Mouse (Mus musculus): ENCODE measurements at regions not wholly inside any gene's neighbourhood (a gene's known extent, or its start where the extent isn't known, plus 50 kb on each side); places are given as distances from the start of the nearest gene placed in this dataset.

DNA sequence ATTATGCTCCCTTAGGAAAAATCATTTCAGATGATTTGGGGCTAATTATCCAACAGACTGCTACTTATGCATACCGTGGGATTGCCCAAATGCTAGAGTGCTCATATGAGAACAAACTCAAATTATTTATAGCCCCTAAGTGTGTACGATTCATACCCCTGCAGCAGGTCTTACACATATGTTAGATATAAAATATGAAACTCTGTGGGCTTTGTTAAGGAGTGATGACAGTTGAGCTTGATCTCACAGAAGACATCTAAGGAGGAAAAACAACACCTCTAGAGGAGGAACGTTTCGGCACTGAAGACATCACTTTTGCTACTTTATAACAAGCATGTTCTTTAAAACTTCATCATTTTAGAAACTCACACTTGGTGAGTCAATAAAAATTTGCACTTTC, 1379.3 kb downstream of the Defb40 start:
- DNase-seq (ENCODE audit: low spot score in 2 of 2), result no peak

DNA sequence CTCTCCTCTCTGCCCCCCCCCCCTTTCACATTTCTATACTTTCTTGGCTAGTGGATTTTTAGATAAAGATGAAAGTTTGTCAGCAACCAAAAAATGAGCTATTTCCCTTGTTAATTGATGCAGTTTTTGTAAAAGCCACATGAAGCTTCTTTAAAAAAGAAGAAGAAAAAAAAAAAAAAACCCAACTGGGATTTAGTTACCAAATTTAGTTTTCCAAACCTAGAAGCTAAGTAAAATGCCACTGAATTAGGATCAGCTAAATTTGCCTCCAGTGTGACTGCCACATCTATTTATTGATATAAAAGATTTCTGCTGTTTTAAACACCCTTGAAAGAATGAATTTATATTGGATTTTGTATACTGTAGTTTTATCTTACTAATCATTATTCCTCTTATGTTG, 1381.5 kb downstream of the Defb40 start:
- no peak for DNase-seq (ENCODE audit: low spot score in 2 of 2)

DNA sequence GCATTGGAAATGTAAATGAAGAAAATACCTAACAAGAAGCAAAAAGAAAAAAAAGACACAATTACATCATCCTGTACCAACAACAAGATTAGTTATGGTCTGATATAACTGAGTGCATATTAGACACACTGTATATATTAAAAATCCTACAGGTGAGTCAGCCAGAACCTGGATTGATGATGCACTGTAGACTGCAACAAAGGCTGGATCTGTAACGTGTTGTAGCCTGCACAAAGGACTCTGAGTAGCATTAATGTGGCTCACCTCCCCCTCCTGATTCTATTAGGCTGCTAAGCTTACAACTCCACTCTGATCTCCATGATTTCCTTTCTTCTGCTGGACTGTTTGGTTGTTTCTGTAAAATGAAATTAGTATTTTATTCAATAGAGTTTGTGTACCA, 1383.4 kb downstream of the Defb40 start:
- no peak for DNase-seq (ENCODE audit: low spot score in 2 of 2)

DNA sequence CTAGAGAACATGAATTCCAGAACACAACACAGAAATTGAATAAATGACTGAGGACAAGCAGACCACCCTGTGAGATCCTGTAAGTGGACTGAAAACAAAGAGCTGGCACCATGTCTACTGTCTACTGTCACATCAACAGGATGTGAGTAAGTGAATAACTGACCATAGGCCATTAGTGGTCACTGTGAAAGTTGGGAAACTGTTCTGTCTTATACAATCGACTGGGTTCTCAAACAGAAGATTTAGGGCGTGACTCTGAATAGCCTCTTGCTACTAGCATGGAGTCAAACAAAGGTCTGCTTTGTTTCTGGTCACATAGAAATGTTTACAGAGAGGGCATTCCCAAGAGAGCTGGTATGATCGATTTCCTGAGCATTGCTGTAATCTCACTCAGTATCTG, 1387.9 kb downstream of the Defb40 start:
- no peak for DNase-seq (ENCODE audit: low spot score in 2 of 2)

DNA sequence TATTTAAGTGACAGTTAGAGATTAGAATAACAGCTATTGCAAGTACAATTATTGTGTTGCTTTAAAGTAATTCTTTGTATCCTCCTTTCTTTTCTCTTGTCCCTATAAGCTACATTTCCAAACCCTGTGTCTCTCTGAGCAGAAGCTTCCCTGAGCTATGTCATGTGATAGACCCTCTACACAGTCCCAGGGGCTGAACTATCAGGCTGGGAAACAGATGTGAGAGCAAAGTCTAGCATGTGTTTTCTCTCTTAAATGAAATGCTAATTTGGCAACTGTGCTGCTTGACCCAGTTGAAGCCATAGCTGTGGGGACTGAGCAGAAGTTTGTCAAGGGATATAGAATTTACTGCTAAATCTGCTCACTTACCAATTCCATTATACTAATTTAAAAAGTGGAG, 1389.9 kb downstream of the Defb40 start:
- no peak for DNase-seq (ENCODE audit: low spot score in 2 of 2)

DNA sequence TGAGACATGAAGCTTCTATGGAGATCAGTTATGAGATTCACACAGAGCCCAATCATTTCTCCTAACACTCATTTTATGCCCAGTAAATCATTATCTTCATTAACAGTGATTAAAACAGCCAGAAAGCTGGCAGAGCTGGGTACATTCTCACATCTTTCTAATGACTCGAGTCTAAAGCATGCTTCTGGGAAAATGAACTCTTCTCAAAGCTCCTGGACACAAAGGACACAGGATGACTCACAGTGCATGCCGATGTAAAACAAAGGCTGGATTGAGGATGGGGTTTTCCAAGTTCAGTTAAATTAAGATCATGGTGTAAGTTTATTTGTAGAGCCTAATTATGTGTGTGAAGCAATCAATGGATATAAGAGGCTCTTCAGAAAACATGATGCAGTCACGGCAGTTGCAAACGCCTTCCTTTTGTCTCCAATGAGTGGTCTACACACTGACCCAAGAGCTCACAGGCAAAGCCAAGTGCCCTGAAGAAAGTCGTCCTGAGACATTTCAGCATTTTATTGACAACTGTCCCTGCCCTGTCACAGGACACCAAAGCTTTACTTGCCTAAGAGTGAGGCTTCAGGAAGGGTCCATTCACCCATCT, 1390.7 kb downstream of the Defb40 start:
- no peak for DNase-seq (ENCODE audit: low spot score in 2 of 2)

All from left cerebral cortex, adult 8-10 months (tissue).